Mouse (Mus musculus): ENCODE data around the gene Dhdh. TPM values are rescaled to one million over a fixed set of nuclear protein-coding genes. Genes with fewer than 3 reads are reported as not detected.
"Not testable (repeated sequence)": the region's sequence is repeated elsewhere in the genome, so short reads cannot be mapped to it uniquely, and the experiment has no call there.

The Dhdh gene
- polyA plus RNA-seq, 1 experiment from 2014 or later, result 3.6 TPM

GRCm38 (mm10) chr7:45465112-45465511 lies 23.5 kb downstream of the Dhdh start:
- Histone ChIP-seq H3K4me1 (replicated peaks) (peaks cover 40% of the 10 kb centered on the region), H3K9me3 (no peaks in the 10 kb centered on the region), H3K27ac (no peak overlapping the region), H3K27me3 (no peaks in the 10 kb centered on the region), H3K4me2 (replicated peaks) (peak overlapping the region; percentile 88), H3K4me3 (replicated peaks) (peak overlapping the region; percentile 87; the same call in 1 of the 2 replicates), H3K9ac (replicated peaks) (peak overlapping the region; percentile 91; the same call in 1 of the 2 replicates), H3K36me3 (peaks cover 35% of the 10 kb centered on the region)
- WGBS, result 96% methylated on average over 12 of the region's 12 CpGs
- ATAC-seq, result no peak

DNA sequence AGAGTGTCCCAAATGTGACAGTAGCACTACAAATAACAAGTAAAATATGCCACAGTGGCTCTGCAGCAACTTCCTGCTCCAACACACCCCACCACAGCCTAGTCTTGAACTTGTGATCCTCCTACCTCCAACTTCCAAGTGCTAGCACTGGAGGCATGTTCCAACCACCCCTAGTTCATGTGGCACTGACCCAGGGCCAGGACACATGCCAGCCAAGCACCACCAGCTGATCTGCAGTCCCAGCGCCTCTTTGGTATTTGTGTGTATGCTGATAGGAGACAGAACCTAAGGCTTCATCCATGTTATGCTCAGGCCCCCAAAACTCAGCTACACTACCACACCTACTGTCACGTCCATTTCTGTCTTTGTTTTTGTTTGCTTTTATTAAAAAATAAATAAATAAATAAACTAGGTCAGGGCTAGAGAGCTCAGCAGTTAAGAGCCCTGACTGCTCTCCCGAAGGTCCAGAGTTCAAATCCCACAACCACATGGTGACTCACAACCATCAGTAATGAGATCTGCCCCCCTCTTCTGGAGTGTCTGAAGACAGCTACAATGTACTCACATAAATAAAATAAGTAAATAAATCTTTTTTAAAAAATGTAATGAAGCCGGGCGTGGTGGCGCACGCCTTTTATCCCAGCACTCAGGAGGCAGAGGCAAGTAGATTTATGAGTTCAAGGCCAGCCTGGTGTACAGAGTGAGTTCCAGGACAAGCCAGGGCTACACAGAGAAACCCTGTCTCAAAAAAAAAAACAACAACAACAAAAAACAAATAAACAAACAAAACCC lies 24.4 kb downstream of the Dhdh start:
- 97% methylated on average over 7 of the region's 7 CpGs for WGBS
- no peak overlapping the region for H3K27ac ChIP-seq
- peaks cover 42% of the 10 kb centered on the region for H3K4me1 ChIP-seq (replicated peaks)
- no peaks in the 10 kb centered on the region for H3K27me3 ChIP-seq
- H3K4me2 ChIP-seq (replicated peaks), result no peak overlapping the region
- no peak overlapping the region for H3K4me3 ChIP-seq (replicated peaks)
- peaks cover 35% of the 10 kb centered on the region for H3K36me3 ChIP-seq
- no peaks in the 10 kb centered on the region for H3K9me3 ChIP-seq
- no peak overlapping the region for H3K9ac ChIP-seq (replicated peaks)
- ATAC-seq, result no peak

- not testable (repeated sequence) for H3K27ac ChIP-seq; H3K4me2 ChIP-seq (replicated peaks); H3K9ac ChIP-seq (replicated peaks); H3K4me3 ChIP-seq (replicated peaks); H3K9me3 ChIP-seq; ATAC-seq; H3K27me3 ChIP-seq
- H3K4me1 ChIP-seq (replicated peaks), result peaks cover 48% of the 10 kb centered on the region
- WGBS, result 85% methylated on average over 4 of the region's 4 CpGs
- H3K36me3 ChIP-seq, result peaks cover 40% of the 10 kb centered on the region
These were observed 25.7 kb downstream of the Dhdh start for GRCm38 (mm10) chr7:45462868-45463267.

GRCm38 (mm10) chr7:45462325-45462724 lies 26.3 kb downstream of the Dhdh start:
- Histone ChIP-seq H3K9me3 (no peaks in the 10 kb centered on the region), H3K4me1 (replicated peaks) (peaks cover 52% of the 10 kb centered on the region), H3K4me3 (replicated peaks) (no peak overlapping the region), H3K27me3 (no peaks in the 10 kb centered on the region), H3K4me2 (replicated peaks) (no peak overlapping the region), H3K27ac (no peak overlapping the region), H3K9ac (replicated peaks) (no peak overlapping the region), H3K36me3 (peaks cover 46% of the 10 kb centered on the region)
- 95% methylated on average over 4 of the region's 4 CpGs for WGBS
- no peak for ATAC-seq

GRCm38 (mm10) chr7:45461781-45462180 lies 26.8 kb downstream of the Dhdh start:
- Histone ChIP-seq H3K9me3 (no peaks in the 10 kb centered on the region), H3K36me3 (peaks cover 51% of the 10 kb centered on the region), H3K4me2 (replicated peaks) (no peak overlapping the region), H3K4me1 (replicated peaks) (peaks cover 54% of the 10 kb centered on the region), H3K9ac (replicated peaks) (no peak overlapping the region), H3K27me3 (no peaks in the 10 kb centered on the region), H3K27ac (0 out of 2 replicates have a peak overlapping the region, but pooled peaks have one; percentile 64), H3K4me3 (replicated peaks) (no peak overlapping the region)
- ATAC-seq, result no peak
- 94% methylated on average over 4 of the region's 4 CpGs for WGBS

GRCm38 (mm10) chr7:45461326-45461725 lies 27.3 kb downstream of the Dhdh start:
- no peak overlapping the region for H3K4me2 ChIP-seq (replicated peaks)
- H3K36me3 ChIP-seq, result peaks cover 55% of the 10 kb centered on the region
- ATAC-seq, result no peak
- no peak overlapping the region for H3K4me3 ChIP-seq (replicated peaks)
- no peaks in the 10 kb centered on the region for H3K9me3 ChIP-seq
- peak overlapping the region; percentile 95 for H3K27ac ChIP-seq
- no peak overlapping the region for H3K9ac ChIP-seq (replicated peaks)
- H3K27me3 ChIP-seq, result no peaks in the 10 kb centered on the region
- peaks cover 58% of the 10 kb centered on the region for H3K4me1 ChIP-seq (replicated peaks)
- 60% methylated on average over 5 of the region's 5 CpGs for WGBS

DNA sequence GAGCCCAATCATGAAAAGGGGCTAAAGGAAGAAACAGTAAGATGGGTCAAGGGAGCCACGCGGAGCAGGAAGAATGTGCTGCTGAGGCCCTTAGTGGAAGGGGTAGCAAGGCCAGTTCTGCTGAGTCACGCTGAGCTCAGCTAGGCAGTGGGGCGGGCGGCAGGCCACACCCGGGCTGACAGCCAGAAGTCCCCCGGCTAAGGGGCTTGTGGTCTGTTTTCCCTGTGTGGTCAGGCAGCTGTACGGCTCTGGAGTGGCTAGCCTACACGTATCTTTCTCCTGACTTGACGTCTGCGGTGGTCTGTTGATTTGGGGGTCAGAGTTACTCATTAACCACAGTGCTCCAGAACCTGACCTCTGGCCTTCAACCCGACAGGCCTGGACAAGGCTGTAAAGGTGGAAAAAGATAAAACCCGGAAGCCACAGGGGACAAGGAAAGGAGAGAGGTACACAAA lies 27.7 kb downstream of the Dhdh start:
- H3K36me3 ChIP-seq, result peaks cover 59% of the 10 kb centered on the region
- 58% methylated on average over 13 of the region's 13 CpGs for WGBS
- no peaks in the 10 kb centered on the region for H3K27me3 ChIP-seq
- peak overlapping the region; percentile 61; the same call in 1 of the 2 replicates for H3K9ac ChIP-seq (replicated peaks)
- no peak for ATAC-seq
- no peak overlapping the region for H3K4me3 ChIP-seq (replicated peaks)
- H3K4me2 ChIP-seq (replicated peaks), result peak overlapping the region; percentile 56; the same call in 1 of the 2 replicates
- H3K27ac ChIP-seq, result peak overlapping the region; percentile 95
- peaks cover 58% of the 10 kb centered on the region for H3K4me1 ChIP-seq (replicated peaks)
- no peaks in the 10 kb centered on the region for H3K9me3 ChIP-seq

DNA sequence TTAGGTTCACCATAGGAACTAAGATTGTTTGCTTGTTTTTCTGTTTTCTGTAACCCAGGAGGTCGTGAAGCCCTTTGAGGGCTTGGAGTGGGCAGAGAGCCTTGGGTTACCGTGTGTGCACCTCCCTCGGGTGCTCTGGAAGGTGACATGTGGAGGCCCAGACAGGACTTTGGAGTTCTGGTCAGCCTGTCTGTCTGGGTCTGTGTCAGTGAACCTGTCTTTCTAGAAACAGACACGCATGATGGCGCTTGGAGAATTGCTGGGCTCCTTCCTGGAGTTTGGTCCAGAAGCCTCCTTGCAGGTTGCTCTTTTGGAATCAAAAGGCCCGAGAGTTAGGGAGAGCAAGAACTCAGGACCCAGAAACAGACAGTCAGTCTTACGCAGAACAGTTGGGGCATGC lies 28.2 kb downstream of the Dhdh start:
- Histone ChIP-seq H3K27ac (peak overlapping the region; percentile 95), H3K4me2 (replicated peaks) (peak overlapping the region; percentile 56), H3K4me1 (replicated peaks) (peaks cover 52% of the 10 kb centered on the region), H3K27me3 (no peaks in the 10 kb centered on the region), H3K4me3 (replicated peaks) (peak overlapping the region; percentile 95), H3K9me3 (no peaks in the 10 kb centered on the region), H3K9ac (replicated peaks) (peak overlapping the region; percentile 61), H3K36me3 (peaks cover 64% of the 10 kb centered on the region)
- peak; percentile 4; the same call in 1 of the 2 replicates for ATAC-seq
- WGBS, result 76% methylated on average over 7 of the region's 7 CpGs

DNA sequence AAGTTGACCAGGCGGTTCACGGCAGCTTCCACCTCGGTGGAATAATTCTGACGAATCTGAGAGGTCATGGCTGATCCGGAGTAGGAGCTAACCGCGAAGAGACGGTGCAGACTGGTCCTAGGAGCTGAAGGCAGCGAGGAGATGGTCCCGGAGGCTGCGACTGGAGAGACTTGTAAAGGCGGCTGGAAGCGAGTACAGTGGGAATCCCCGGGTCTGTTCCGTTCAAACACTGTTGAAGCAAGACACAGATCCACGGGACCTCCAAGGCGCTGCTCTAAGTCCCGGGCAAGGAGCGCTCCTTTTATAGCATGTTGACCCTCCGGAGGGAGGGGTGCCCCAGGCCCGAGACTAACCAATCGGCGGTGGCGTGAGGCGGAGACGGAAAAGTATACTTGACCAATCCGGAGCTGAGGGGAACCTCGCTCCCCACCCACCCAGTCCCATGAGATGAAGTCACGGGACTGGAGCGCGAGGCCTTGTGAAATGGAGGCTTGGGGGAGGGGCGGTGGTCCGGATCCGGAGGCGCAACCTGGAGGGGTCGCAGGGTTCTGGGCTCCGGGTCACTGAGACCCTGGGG lies 29.0 kb downstream of the Dhdh start, which contains the start of gene Ftl1:
Gene Ftl1, minus strand, starts transcription at position 321 of the 577 bp plus-strand sequence.
- peak; percentile 95 for ATAC-seq
- H3K9ac ChIP-seq (replicated peaks), result peak within 1 kb of the TSS; percentile 97
- H3K9me3 ChIP-seq, H3K27me3 ChIP-seq: not testable (repeated sequence)
- peak within 1 kb of the TSS; percentile 95 for H3K27ac ChIP-seq
- WGBS, result 0% methylated on average over 34 of the region's 37 CpGs
- peak within 1 kb of the TSS; percentile 95 for H3K4me3 ChIP-seq (replicated peaks)
- peaks cover 65% of the 10 kb centered on the region for H3K36me3 ChIP-seq
- peak within 1 kb of the TSS; percentile 92 for H3K4me2 ChIP-seq (replicated peaks)
- H3K4me1 ChIP-seq (replicated peaks), result peaks cover 45% of the 10 kb centered on the region

GRCm38 (mm10) chr7:45458748-45459563 lies 29.6 kb downstream of the Dhdh start:
- peak overlapping the region; percentile 92 for H3K4me2 ChIP-seq (replicated peaks)
- H3K9ac ChIP-seq (replicated peaks), result peak overlapping the region; percentile 97
- peak; percentile 79 for ATAC-seq
- H3K27ac ChIP-seq, result peak overlapping the region; percentile 95
- H3K36me3 ChIP-seq, result peaks cover 69% of the 10 kb centered on the region
- under 1% methylated on average over 42 of the region's 43 CpGs for WGBS
- no peaks in the 10 kb centered on the region for H3K9me3 ChIP-seq
- peaks cover 44% of the 10 kb centered on the region for H3K4me1 ChIP-seq (replicated peaks)
- H3K4me3 ChIP-seq (replicated peaks), result peak overlapping the region; percentile 95
- no peaks in the 10 kb centered on the region for H3K27me3 ChIP-seq

DNA sequence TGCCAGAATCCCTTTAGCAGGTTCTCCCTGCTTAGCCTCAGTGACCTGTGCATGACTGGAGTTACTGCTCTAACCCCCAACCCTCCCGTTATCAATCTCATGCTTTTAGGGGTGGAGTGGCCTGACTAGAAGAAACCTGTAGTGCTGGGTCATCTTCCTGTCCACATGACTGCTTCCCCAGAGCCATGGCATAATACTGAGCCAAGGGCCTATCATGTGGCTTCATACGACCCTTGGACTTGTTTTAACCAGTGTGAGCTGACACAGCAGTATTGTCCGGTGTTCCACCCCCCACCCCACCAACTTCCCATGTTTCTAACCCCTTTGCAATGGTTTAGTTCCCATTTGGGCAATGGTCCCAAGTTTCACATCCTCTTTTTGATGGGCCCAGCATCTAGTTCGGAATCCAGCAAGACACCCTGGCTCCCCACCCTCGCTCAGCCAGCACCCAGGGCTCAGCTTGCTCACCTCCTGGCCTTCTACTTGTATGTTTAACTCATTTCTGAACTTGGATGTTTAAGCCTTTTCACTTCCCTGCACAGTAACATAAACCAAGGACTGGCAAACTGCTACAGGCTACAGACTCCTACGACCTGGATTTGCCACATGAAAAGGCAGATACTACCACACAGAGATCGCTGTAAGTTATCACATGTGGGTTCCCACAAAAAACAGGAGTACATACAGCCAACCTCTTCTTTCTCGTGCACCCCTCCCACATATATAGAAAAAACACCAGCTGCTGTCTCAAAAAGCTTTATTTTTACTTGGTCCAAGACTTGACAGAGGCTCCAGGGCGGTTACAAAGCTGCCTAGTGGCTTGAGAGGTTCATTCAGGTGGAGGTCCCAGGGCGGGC lies 31.2 kb downstream of the Dhdh start:
- H3K4me2 ChIP-seq (replicated peaks), result peak overlapping the region; percentile 92
- ATAC-seq, result no peak
- 79% methylated on average over 10 of the region's 10 CpGs for WGBS
- H3K27ac ChIP-seq, result peak overlapping the region; percentile 15; the same call in 1 of the 2 replicates
- no peaks in the 10 kb centered on the region for H3K9me3 ChIP-seq
- H3K36me3 ChIP-seq, result peaks cover 63% of the 10 kb centered on the region
- peak overlapping the region; percentile 95 for H3K4me3 ChIP-seq (replicated peaks)
- H3K9ac ChIP-seq (replicated peaks), result peak overlapping the region; percentile 97
- no peaks in the 10 kb centered on the region for H3K27me3 ChIP-seq
- H3K4me1 ChIP-seq (replicated peaks), result peaks cover 44% of the 10 kb centered on the region

Data from midbrain, embryonic 13.5 days (tissue).